Mouse (Mus musculus): ENCODE data around the gene Gcnt1.

Gene Gcnt1

DNA sequence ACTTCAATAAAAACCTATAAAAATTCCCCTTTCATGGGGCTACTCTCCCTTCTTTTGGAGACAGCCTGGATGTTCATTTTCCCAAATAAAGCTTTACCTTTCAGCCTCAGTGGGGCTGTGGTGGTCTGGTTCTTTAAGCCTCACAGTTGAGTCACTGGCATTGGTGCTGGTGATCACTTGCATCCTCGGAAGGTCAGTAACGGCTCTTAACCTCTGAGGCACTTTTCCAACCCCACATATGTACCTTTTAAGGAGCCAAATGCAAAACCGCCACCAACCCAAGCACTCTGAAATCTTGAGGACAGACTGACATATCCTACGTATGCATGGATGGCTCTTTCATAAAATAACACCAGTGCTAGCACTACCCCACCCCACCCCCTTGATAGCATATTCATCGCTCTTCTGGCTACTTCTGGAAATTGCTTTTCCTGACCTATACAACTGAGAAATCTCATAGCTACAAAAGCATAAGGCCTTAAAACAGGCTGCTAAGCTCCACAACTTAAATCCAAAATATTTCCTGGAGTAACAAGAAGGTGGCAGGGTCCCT, 48.9 kb downstream of the Gcnt1 start:
- DNase-seq (ENCODE audit: low read depth): no peak

GRCm38 (mm10) chr19:17323006-17323688, 49.5 kb downstream of the Gcnt1 start:
- no peak for DNase-seq (ENCODE audit: low read depth)

GRCm38 (mm10) chr19:17319770-17320169, 52.9 kb downstream of the Gcnt1 start:
- DNase-seq (ENCODE audit: low read depth): no peak

- no peak for DNase-seq (ENCODE audit: low read depth)
Observed at GRCm38 (mm10) chr19:17318733-17319132, 53.9 kb downstream of the Gcnt1 start.

DNA sequence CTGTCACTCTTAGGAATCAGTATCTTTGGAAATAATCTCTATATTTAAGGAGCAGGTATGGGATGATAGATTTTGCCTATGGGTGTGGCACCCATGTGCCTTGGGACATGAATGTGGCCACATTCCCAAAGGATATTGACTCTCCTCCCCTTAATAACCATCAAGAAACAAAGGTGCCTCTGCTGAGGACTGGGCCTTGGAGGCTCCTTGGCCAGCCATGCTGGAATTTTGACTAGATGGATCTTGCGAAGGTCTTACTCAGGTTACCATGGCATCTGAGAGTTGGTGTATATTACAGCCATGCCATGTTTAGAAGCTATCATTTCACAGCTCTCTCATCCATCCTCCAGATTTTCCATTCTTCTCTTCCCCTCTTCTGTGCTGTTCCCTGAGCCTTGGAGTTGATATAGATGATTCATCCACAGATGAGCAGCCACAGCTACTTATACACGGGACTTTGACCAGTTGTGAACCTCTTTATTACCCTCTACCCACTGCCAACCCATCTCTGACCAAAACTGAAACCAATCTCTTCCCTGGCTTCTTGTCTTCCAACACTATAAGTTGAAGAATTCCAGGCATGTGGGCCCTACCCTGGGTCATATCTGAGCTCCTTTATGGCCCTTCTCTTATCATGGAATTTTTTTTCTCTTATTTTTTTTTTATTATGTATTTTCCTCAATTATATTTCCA, 56.2 kb downstream of the Gcnt1 start:
- DNase-seq (ENCODE audit: low read depth): no peak

- no peak for DNase-seq (ENCODE audit: low read depth)
Observed at GRCm38 (mm10) chr19:17314451-17314850, 58.2 kb downstream of the Gcnt1 start.

- no peak for DNase-seq (ENCODE audit: low read depth)
Observed at GRCm38 (mm10) chr19:17313766-17314165, 58.9 kb downstream of the Gcnt1 start.

GRCm38 (mm10) chr19:17312671-17313180, 59.9 kb downstream of the Gcnt1 start:
- no peak for DNase-seq (ENCODE audit: low read depth)

GRCm38 (mm10) chr19:17311501-17311900, 61.1 kb downstream of the Gcnt1 start:
- DNase-seq (ENCODE audit: low read depth): no peak

DNA sequence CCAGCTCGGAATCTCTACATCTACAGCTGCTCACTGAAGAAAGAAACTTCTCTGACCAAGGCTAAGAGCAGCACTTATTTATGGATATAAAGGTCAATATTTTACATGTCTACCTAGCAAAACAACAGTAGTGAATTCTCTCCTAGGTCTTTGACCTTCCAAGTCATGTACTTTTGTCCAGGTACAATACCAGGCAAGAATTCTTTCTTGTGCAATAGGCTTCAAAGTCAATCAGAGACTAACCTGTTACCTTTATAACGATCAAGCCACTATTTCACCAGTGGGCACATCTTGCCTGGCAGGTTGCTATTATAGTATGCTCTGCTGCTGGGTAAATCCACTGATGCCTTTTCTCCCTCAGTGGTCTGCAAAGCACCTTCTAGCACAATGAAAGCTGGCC, 61.6 kb downstream of the Gcnt1 start:
- DNase-seq (ENCODE audit: low read depth): no peak

DNA sequence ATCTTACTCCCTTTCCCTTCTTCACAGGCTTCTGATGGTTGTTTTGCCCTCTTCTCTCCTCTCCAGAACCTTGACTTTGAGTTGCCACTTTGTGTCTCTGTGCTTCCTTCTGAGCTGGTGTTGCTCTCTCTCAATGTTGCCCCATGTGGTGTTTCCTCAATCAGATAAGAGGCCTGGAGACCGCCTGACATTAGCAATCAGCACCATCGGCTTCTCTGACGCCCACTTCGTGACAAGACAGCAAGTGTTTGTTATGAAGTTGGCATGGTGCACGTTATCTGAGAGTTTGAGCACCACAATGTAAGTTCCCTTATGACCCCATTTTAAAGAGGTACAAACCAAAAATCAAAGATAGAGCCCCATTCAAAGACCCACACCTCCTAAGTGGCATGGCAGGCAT, 76.6 kb downstream of the Gcnt1 start:
- DNase-seq (ENCODE audit: low read depth): no peak

- no peak for DNase-seq (ENCODE audit: low read depth)
Observed at GRCm38 (mm10) chr19:17295211-17295766, 77.4 kb downstream of the Gcnt1 start.

GRCm38 (mm10) chr19:17294136-17294535, 78.5 kb downstream of the Gcnt1 start:
- no peak for DNase-seq (ENCODE audit: low read depth)

GRCm38 (mm10) chr19:17289526-17289925, 83.1 kb downstream of the Gcnt1 start:
- no peak for DNase-seq (ENCODE audit: low read depth)

DNA sequence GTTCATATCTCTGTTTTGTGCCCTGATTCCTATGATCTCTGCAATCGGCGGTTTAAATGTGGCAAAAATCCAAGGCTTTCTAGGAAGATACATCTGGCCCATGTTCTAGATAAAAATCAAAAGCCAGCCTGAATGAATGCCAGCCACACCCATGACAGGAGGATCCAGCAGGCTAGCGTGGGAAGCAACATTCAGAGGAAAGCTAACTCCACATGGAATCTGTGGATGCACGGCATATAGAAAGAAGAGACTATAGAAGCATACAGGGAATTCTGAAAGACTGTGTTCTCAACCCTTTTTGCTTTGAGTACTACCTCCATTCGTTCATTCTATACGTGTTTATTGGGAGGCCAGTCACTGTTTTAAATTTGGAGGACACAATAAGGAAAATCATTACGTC, 86.6 kb downstream of the Gcnt1 start:
- no peak for DNase-seq (ENCODE audit: low read depth)

DNA sequence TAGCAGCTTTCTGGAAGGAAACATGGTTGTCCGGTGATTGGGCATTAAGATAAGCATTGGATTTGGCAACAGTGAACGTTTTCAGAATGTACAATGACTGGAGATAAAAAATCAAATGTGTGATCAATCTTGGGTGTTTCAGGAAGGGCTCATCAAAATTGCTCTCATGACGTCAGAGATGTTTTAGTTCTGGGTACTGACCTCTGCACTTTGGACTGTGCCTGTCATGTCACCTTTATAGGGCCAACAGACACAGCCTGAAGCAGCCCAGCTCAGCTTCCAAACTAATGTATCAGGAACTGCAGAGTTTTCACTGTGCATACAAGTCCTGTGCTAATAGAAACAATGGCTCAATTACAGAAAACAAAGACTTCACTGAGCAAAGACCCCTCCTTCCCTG, 89.3 kb downstream of the Gcnt1 start:
- no peak for DNase-seq (ENCODE audit: low read depth)

DNA sequence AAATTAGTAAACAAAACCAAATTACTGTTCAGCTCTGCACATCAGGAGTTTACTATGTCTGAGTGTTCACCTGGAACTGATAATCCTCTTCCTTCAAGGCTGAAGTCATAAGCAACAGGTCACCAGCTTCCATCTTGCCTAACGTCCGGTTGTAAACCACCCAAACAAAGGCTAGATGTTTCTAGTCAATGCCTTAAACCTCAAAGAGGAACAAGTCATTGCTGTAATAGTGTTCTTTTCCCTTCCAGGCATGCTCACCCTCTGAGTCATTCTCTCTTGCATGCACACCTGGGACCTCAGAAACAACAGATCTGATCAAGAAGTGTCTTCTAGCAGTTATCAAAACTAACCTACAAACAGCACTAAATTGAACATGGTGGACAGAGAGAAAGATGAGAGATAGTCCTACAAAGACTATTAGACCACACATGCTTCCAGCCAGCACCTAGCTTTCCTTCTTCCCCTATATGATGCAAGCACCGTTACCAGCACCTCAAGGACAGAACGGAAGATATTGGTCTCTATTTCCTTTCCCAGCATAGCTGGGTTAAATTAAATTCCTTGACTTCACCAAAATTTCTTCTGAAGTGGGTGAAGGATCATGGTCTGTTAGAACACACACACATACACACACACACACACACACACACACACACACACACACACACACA, 94.1 kb downstream of the Gcnt1 start:
- no peak for DNase-seq (ENCODE audit: low read depth)

Data from c-Kit-positive CD71-negative TER-119-negative erythroid progenitor cells, embryonic 14.5 days (primary cell).